Mouse (Mus musculus) layer of hippocampus, adult 9-10 months (tissue): ENCODE data around the gene Rab37.

Experiments used
- DNase-seq: peaks from one replicate; pipeline ENCODE4 v3.0.0; 2022; ENCODE audit warnings: low spot score

The Rab37 gene

DNA sequence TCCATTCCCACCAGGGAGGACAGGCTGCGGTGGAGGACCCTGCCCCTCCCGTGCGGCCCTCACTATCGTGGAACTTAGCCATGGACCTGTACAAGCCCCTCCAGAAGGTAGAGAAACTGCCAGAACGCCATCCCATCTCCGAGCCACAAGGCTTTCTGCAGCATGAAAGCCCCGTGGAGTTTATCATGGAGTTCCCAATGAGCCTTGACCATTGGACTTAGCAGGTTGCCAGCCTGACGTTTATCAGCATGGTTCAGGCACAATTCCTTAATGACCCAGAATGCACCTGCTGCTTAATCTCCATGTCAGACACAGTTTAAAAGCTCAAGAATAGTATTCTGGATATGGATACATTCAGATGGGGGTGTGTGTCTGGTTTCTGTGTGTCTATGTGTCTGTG is 6.2 kb upstream of the Rab37 start:
- DNase-seq = no peak

DNA sequence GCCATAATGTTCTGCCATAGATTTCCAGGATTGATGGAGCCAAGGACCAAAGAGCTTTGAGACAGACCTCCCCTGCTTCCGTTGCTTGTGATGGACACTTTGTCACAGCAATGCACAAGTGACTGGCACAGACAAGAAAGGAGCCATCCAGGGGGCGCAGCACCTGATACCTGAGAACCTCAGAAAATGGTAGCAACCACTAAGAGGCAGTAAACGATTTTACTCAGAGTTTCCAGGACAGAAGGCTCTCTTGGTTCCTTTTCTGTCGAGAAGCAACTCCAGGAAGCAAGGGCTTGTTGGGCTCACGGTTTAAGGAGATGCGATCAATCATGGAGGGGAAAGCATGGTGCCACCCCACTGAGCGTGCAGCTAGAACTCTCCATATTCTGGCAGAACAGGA is 5.0 kb upstream of the Rab37 start:
- no peak for DNase-seq

DNA sequence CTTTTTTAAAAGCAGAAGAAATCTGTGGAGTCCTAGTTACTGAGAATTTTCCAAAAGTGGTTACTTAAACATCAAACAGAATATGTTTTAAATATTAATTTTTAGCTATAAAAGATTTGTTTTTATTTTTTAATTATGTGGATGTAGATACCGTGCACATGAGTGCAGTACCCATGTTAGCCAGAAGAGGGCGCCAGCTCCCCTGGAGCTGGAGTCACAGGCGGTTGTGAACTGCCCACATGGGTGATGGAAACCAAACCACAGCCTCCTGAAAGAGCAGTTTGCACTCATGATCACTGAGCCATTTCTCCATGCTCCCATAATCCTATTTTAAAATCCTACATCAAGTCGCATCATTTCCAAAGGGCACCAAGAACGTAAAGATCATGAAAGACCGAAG is 1.4 kb upstream of the Rab37 start:
- DNase-seq = no peak

DNA sequence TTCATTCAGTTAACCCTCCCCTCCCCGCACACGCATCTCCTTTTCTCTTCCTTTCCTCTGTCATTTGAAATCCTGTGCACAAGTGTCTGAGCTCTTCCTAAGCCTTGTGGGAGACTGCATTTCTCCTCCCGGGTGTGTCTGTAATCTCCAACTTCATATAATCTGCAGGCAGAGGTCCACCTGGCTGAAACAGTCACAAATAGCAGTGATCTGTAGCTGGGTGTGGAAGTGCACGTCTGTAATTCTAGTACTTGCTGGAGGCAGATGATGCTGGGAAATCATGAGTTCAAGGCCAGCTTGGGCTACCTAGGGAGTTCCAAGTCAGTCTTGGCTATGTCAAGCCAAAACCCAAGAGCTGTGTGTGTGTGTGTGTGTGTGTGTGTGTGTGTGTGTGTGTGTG is 909 bp downstream of the Rab37 start:
- no peak for DNase-seq

DNA sequence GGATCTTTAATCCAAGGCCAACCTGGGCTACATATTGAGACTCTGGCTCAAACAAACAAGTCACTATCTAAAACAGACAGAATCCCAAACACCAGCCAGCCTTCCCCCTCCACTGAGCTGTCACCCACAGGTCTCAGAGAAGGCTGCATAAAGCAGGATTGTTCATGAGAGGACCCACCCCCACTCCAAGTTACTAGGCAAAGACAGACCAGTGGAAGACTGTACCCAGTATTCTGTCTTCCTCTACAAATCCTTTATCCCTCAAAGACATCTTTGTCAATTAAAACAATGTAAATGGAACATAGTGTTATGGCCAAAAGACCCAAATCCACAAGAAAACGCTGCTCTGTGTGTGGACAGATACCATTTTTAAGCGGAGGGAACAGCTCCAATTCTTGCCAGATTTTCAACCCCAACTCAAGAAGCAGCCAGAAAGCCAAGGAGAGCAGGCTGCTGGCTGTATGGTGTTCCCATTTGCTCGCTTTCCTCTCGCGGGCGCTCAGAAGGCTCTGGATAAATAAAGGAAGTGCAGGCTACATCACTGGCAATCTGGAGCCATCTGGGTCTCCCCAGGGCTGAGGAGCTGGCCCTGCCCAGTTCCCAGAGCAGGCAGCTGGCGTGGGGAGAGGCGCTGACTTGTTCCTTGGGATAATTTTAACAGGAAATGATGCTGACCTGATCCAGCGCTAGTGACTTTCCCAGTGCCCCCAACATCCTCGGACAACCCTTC is 7.1 kb downstream of the Rab37 start:
- no peak for DNase-seq

GRCm38 (mm10) chr11:115099241-115099840 is 8.1 kb downstream of the Rab37 start:
- no peak for DNase-seq

DNA sequence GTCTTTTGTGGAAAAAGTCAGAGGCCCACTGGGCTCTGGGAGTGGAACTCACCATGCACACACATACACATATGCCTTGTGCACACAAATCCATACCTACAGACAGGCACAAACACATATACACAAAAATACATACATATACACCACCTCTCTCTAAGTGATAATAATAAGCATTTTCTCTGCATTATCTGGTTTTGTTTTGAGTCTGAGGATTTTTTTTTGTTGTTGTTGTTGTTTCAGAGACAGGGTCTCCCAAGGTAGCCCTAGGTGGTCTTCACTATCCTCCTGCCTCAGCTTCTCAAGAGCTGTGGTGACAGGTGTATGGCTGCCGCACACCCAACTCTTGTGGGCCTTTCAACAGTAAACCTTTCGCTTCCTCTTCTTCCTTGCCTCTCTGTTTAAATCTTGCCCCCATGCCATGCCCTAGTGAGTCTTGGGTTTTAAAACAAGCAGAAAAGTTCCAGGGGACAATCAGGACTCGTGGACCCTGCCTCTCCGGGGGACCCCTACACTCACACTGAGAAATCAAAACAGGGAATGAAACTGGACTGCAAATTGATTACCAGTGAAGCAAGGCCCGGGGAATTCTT is 8.9 kb downstream of the Rab37 start:
- no peak for DNase-seq

GRCm38 (mm10) chr11:115100741-115101140 is 9.5 kb downstream of the Rab37 start:
- DNase-seq = no peak

DNA sequence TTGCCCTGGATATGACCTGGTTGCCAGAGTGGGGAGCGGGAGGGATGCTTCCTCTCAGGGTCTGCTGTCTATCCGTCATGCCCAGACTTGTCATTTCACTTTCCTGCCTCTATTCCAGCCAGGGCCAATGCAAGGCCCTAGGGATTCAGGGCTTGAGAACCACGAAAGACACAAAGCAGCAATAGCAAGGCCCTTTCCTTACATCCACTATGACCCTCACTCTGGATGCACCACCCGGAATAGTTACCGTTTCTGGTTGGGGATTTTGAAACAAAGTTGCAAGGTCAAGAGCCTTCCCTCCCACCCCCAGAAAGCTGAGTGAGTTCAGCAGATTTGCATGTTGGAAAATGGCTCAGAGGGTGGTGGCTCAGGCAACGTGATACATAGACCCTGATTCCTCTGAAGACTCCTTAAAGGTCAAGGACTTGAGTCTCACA is 10.4 kb downstream of the Rab37 start:
- no peak for DNase-seq

DNA sequence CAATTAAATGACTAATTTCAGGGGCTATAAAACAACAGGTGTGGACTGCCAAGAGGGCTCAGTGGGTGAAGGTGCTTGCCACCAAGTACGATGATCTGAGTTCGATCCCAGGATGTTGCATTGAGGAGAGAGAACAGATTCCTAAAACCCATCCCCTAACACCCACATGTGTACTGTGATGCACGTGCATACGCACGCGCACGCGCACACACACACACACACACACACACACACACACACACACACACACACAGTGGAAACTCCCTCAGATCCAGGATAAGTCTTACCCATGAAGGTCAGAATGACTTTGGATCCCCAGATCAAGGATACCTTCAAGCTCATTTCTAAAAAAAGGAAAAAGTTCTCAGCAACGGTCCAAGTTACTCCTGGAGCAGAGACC is 10.9 kb downstream of the Rab37 start:
- no peak for DNase-seq

DNA sequence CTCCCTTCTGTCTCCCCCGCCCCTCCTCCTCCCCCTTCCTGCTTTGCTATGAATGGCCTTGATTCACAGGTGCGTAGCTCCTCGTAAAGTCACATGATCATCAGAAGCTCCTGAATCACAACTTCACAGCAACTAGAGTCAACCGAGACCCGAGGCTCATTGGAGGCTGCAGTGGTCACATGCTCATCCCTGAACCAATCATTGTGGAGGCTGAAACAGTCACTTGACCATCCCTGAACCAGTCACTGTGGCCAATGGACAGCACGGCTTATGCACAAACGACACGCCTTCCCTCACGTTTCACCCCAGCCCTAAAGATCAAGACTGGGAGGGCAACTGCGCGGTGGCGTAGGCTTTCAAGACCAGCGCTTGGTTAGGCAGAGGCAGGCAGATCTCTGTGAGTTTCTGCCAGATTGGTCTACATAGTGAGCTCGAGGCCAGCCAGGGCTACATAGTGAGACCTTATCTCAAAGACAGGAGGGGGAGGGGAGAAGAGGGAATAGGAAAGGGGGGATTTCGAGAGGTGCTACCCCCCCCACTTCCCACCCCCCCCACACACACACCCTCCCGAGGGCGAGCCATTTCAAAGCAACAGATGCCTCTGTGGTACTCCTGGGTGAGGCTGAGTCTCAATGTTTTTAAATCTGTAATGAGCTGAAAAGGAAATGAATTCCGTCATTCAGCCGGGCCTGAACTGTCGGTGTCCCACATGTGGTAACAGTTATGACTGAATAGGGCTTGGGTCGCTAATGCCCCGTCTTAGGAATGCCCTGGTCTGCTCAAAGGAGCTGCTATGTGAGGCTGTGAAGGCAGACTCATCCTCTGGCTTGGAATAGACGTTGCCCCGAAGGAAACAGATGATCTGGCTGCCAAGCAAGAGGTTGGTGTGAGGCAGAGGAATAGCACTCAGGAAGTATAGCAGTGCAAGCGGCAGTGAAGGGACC is 12.5 kb downstream of the Rab37 start:
- DNase-seq = no peak

DNA sequence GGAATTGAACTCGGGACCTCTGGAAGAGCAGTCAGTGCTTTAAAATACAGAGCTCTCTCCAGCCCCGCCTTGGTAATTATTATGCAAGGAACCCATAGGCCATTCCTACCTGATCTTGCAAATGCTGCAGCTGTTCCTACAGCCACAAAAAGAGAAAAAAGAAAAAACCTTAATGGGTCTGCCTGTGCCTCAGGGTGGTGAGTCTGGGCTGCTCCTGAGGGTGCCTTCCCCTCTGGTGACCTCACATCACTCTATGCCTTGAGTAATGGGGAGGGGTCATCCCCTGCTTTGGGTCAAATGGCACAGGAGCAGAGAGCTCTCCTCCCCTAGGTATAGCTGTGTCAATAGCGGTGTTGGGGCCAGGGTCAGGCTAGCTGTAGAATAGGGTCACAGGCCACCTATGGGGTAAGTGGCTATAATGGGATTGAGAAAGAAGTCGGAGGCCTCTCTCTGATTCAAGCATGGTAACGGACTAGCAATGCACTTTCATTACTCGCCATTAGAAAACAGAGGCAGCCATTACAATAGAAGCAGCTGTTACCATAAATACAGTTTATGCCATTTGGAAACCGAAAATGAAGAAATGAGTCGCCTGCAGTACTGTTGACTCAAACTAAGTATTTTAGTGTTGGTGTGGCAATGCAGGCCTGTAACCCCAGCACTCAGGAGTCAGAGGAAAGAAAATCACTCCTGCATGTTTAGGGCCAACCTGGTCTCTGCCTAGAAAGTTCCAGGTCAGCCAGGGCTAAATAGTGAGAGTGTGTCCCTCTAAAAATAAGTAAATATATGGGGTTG is 13.7 kb downstream of the Rab37 start:
- DNase-seq = no peak

DNA sequence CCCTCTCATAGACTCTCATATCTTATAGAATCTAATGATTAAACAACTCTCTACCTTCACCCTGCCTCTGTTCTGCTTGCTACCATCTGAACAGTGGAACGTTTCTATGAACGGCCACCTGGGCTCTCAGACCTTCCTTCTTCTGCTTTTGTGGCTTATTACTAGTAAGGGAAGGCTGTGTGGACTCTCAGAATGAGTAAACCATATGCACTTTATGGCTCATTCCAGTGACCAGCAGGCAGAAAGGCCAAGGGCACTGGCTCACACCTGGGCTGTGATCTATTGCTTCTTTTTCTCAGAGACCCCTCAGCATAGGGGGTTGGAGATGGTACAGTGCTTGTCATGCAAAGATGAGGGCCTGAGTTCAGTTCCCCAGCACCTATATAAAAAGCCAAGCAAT is 15.4 kb downstream of the Rab37 start:
- DNase-seq = no peak

DNA sequence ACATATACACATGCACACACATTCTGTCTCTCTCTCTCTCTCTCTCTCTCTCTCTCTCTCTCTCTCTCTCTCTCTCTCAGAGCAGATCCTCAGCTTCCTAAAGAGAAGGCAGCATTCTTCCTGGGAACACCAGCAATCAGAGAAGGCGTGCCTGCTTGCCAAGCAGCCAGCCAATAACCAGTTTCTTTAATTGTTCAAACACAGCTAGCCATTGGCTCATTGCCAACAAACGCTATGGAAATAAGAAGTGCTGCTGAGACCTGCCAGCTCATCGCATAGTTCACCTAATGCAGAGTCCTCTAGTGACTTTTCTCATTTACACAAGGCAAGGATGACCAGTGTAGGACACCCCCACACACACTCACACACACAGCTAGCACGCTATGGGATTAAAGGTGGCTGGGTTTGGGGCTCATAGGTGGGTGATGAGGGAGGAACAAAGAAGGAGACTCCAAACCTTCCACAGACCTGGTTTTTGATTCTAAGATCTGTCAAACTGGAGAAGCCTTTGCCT is 16.2 kb downstream of the Rab37 start:
- no peak for DNase-seq

GRCm38 (mm10) chr11:115108176-115108575 is 16.9 kb downstream of the Rab37 start:
- DNase-seq = no peak

DNA sequence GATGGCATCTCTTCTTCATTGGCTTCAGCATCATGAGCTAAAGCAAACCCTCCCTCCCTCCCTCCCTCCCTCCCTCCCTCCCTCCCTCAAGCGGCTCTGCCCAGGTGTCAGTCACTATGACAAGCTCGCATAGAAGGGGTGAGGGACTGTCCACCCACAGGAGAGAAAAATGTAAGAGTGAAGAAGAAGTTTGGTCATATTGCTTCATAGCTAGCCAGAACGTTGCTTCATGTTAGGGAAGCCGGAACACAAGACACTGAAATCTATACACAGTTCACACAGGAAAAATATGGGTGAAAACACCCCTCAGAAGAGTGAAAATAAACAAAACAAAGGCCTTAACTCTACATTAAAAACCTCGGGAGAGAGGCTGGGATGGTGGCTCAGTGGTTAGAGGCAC is 19.0 kb downstream of the Rab37 start:
- no peak for DNase-seq

DNA sequence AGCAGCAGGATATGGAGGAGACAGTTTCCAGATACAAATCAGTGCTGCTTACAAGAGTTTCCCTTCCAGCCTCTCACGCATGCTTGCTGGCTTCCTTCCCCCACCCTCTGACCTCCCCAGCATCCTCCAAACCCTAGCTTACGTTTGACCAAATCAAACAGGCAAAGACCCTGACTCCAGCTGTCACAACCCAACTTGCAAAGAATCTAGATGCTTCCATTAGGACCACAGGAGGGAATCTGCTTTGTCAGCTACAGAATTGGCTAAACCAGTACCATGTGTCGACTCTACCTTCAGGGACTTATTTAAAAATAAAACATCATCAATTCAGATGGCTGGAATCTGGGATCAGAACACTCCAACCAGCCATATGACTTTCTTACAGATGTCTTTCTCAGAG is 21.0 kb downstream of the Rab37 start:
- no peak for DNase-seq

DNA sequence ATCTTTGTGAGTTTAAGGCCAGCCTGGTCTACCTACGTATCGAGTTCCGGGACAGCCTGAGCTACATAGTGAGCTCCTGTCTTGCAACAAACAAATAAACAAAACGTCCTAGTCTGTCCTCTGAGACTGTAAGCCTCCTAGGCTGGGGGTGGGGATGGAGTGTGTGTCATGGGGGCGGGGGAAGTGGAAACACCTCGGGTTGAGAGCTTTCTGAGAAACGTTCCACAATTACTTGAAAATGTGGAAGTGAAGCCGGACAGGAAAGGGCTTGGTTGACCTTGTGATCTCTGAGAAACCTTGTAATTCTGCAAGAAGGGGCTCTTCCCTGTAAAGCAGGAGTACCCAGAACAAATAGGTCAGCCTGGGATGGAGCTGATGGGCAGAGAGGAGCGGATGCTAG is 28.2 kb downstream of the Rab37 start:
- DNase-seq = no peak

DNA sequence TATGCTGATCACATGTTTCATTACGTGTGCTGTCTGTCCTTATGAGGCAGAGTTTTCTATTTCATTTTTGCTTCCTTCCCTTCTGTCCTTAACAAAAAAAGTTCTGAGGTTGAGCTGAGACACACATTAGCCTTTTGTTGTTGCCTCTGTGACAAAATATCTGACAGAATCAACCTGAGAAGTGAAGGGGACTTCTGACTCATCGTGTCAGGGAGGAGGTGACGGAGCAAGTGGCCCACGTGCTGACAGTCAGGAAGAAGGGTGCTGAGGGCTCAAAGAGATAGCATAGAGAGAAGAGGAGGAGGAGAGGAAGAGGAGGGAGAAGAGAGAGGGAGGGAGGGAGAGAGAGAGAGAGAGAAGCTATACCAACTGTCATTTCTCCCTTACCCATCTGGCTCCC is 37.3 kb downstream of the Rab37 start:
- DNase-seq = no peak

GRCm38 (mm10) chr11:115129508-115130126 is 38.4 kb downstream of the Rab37 start:
- DNase-seq = no peak

DNA sequence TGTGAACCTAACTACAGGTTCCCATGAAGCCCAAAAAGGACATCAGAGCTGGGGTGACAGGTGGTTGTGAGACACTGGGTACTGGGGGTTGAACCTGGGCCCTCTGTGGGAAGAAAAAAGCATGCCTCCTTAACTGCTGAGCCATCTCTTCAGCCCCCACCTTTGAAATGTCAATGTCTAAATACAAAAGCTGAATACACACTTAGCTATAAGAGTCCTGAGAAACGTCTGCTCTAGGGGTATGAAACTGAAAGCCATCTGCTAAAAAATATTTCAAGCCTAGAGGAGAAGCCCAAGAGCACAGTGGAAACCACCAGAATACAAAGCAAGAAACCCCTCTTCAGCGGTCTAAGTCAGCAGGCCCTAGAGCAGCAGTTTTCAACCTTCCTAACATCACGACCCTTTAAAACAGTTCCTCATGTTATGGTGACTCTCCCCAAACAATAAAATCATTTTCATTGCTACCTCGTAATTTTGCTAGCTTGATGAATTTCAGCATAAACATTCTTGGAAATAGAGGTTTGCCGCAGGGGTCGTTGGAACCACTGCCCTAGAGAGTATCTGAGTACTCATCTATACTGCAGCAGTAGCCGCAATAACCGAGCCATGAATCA is 40.6 kb downstream of the Rab37 start:
- DNase-seq = no peak
